Mouse (Mus musculus): ENCODE results near the gene Hbs1l. TPM values are rescaled to one million over a fixed set of nuclear protein-coding genes. Genes with fewer than 3 reads are reported as not detected.

Hbs1l gene
- polyA plus RNA-seq, 1 experiment from 2014 or later, result 67.3 TPM

DNA sequence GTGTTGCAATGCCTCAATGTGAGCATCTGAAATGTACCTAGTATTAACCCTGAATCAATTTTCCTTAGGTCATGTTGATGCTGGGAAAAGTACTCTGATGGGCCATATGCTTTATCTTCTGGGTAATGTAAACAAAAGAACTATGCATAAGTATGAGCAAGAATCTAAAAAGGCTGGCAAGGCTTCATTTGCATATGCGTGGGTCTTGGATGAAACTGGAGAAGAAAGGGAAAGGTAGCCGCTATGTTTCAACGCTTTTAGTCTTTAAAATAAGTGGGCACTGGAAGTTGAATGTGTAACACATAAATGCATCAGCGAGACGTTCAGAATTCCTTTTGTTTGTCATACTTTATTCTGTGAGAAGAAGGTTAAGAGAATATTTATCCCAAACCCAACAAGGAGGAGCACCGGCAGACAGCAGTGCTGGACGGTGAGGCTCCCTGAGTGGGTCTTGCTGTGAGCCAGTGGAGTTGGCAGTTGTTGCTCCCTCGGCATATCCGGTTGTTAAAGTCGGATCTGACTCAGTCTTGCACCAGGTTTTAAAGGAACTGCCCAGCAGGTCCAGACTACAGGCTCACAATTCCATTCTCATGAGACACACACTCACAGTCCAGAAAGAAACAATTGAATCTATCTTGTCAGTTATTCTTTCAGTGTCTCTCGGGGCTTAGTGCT, 46.7 kb downstream of the Hbs1l start:
- no peak for ATAC-seq (ENCODE audit: low read depth)
- Histone ChIP-seq H3K36me3 (peaks cover 70% of the 10 kb centered on the region), H3K4me2 (no peak overlapping the region), H3K9ac (no peak overlapping the region), H3K4me3 (replicated peaks) (no peak overlapping the region), H3K4me1 (replicated peaks) (no peaks in the 10 kb centered on the region), H3K9me3 (replicated peaks) (no peaks in the 10 kb centered on the region), H3K27ac (no peak overlapping the region), H3K27me3 (no peaks in the 10 kb centered on the region)
- DNase-seq, result no peak
- 91% methylated on average over 11 of the region's 11 CpGs for WGBS (ENCODE audit: insufficient replicate concordance)

DNA sequence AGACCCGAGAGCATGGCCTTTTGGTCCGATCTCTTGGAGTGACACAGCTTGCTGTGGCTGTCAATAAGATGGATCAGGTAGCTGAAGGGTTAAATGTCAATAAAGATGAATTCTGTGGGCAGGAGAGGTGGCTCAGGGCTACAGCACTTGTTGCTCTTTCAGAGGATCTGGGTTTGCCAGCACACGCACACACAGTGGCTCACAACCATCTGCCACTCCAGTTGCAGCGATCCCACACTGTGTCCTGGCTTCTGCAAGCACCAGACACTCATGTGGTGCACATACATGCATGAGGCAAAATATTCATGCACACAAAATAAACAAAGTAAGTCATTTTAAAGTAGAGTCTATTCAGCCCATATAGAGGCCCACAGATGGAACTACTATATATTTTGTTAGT, 51.6 kb downstream of the Hbs1l start:
- H3K36me3 ChIP-seq, result peaks cover 64% of the 10 kb centered on the region
- 87% methylated on average over 4 of the region's 4 CpGs for WGBS (ENCODE audit: insufficient replicate concordance)
- DNase-seq, result no peak

DNA sequence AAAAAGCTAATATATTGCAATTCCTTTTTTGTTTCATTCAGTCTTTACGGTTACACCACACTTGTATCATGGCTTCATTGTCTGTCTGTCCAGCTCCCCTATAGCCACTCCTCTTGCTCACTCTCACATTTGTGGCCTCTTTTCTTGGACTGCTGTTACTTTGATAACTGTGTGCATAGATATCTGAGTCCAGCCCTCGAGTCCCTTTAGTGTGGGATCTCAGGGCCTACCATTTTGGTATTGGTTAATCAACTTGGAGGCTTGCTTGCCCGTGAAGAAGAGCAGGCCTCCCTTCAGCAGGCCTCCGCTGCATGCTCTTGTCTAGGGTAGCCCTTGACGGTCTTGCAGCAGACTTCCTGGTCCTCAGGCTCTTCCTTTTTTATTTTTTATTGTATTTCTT, 53.7 kb downstream of the Hbs1l start:
- peak overlapping the region; percentile 67 for H3K27ac ChIP-seq
- no peaks in the 10 kb centered on the region for H3K9me3 ChIP-seq (replicated peaks)
- no peak overlapping the region for H3K4me3 ChIP-seq (replicated peaks)
- peaks cover 71% of the 10 kb centered on the region for H3K36me3 ChIP-seq
- ATAC-seq (ENCODE audit: low read depth) (peak; percentile 65), DNase-seq (no peak)
- no peak overlapping the region for H3K9ac ChIP-seq
- H3K4me1 ChIP-seq (replicated peaks), result peaks cover 33% of the 10 kb centered on the region
- no peaks in the 10 kb centered on the region for H3K27me3 ChIP-seq
- H3K4me2 ChIP-seq, result no peak overlapping the region
- WGBS (ENCODE audit: insufficient replicate concordance), result 64% methylated on average over 5 of the region's 5 CpGs

More for the DNA sequence above, 51.6 kb downstream of the Hbs1l start:
- Histone ChIP-seq H3K27ac (no peak overlapping the region), H3K9me3 (replicated peaks) (no peaks in the 10 kb centered on the region), H3K4me1 (replicated peaks) (peaks cover 29% of the 10 kb centered on the region), H3K9ac (no peak overlapping the region), H3K4me2 (no peak overlapping the region), H3K4me3 (replicated peaks) (no peak overlapping the region), H3K27me3 (no peaks in the 10 kb centered on the region)
- ATAC-seq (ENCODE audit: low read depth), result no peak

DNA sequence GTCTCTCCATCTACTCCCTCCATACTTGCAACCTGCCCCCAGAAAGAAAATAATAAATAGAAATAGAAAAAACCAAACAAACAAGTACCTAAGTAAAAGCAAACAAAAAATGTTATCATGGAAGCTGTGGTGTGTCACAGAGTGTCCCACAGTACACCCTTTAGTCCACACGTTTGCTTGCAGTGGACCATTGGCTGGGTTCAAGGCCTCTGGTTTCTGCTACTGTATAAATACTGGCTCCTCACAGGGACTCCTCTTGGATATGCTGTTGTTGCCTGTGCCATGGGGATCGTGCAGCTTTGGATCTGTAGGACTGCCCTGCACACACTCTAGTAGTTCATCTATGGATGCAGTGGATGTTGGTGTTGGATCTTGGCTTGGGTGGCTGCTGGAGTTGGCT, 54.2 kb downstream of the Hbs1l start:
- Histone ChIP-seq H3K27ac (peak overlapping the region; percentile 67), H3K36me3 (peaks cover 74% of the 10 kb centered on the region), H3K9ac (no peak overlapping the region), H3K9me3 (replicated peaks) (no peaks in the 10 kb centered on the region), H3K4me3 (replicated peaks) (no peak overlapping the region), H3K27me3 (no peaks in the 10 kb centered on the region), H3K4me1 (replicated peaks) (peaks cover 33% of the 10 kb centered on the region), H3K4me2 (no peak overlapping the region)
- 95% methylated on average over 2 of the region's 2 CpGs for WGBS (ENCODE audit: insufficient replicate concordance)
- ATAC-seq (ENCODE audit: low read depth) (no peak), DNase-seq (no peak)

DNA sequence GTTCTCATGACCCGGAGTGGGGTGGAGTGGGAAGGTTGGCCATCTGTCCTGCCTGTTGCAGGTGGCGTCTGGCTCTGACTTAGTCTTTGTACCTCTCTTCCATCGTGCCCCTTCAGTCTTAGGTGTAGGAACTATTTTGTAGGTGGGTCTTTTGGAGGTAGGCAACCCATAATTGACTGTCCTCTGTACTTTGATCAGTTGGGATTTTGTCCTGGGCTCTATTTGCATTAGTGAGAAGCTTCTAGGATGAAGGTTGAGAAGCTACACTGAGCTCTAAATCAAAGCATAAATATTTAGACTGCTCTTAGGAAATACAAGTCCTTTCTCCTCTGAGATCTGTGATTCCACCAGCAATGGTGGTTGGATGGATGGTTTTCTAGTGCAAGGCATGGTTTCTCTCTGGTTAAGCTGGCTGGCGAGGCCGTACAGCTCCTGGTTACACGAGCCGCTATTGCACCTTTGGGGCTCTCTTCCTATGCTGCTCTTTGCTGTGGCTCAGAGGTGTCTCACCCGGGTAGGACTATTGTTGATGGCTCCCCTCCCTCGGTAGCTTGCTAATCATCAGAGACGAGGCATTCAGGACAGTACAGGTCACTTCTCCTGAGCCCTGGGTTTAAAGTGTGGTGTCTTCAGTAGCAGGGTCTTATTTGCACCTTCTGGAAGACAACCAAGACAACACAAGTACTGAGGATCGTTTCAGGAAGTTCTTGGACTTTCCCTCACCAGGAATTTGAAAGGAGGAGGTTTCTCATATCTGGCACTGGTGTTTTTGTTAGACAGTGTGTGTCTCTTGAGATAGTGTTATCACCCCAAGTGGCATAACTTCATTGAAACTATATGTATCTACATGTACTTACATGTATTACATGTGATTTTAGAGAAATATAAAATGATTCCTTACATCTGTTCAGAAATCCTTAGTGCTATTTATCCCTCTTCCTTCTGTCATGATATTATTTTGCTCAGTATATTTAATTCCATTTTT, 55.0 kb downstream of the Hbs1l start:
- H3K9me3 ChIP-seq (replicated peaks), result no peaks in the 10 kb centered on the region
- H3K36me3 ChIP-seq, result peaks cover 73% of the 10 kb centered on the region
- peaks cover 33% of the 10 kb centered on the region for H3K4me1 ChIP-seq (replicated peaks)
- 69% methylated on average over 11 of the region's 11 CpGs for WGBS (ENCODE audit: insufficient replicate concordance)
- no peak for DNase-seq
- H3K4me2 ChIP-seq, result peak overlapping the region; percentile 38
- no peaks in the 10 kb centered on the region for H3K27me3 ChIP-seq
- no peak overlapping the region for H3K9ac ChIP-seq
- peak overlapping the region; percentile 67 for H3K27ac ChIP-seq
- peak; percentile 76 for ATAC-seq (ENCODE audit: low read depth)
- no peak overlapping the region for H3K4me3 ChIP-seq (replicated peaks)

DNA sequence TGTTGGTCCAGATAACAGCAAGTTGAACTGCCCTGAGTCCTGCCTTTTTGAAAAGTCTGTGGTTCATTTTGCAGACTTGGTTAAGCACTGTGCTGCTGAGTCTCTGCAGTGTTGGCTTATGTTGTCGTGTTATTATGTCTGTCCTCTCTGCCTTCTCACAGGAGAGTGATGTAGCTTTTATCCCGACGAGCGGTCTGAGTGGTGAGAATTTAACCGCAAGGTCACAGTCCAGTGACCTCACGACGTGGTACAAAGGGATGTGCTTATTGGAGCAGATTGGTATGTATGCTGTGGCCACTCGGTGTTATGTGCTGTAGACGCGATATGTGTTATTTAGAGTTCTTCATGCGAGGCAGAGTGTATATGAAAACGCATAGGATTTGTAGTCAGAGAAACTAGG, 56.0 kb downstream of the Hbs1l start:
- ATAC-seq (ENCODE audit: low read depth), result no peak
- 0 out of 2 replicates have a peak overlapping the region, but pooled peaks have one; percentile 6 for H3K27ac ChIP-seq

DNA sequence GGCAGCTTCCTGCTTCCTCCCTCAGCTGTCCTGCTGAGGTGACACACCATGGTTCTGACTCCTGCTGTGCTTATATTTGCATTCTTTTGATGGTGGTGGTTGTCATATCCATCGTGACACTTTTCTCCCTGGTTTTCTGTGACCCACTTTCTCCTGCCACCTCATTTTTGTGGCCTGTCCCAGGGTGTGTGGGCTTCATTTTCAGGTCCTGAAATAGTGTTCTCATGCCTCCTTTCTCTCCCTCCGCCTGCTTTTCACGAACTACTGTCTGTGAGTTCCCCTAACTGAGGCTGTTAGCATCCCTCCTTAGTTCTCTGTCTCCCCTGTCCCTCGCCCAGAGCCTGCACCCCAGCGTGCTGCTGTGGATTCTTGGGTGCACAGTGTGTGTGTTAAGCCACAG, 58.1 kb downstream of the Hbs1l start:
- no peak overlapping the region for H3K27ac ChIP-seq
- no peak overlapping the region for H3K9ac ChIP-seq
- no peaks in the 10 kb centered on the region for H3K9me3 ChIP-seq (replicated peaks)
- WGBS (ENCODE audit: insufficient replicate concordance), result 69% methylated on average over 5 of the region's 5 CpGs
- peaks cover 79% of the 10 kb centered on the region for H3K36me3 ChIP-seq
- ATAC-seq (ENCODE audit: low read depth) (no peak), DNase-seq (no peak)
- no peak overlapping the region for H3K4me3 ChIP-seq (replicated peaks)
- H3K4me2 ChIP-seq, result no peak overlapping the region
- no peaks in the 10 kb centered on the region for H3K27me3 ChIP-seq
- H3K4me1 ChIP-seq (replicated peaks), result peaks cover 30% of the 10 kb centered on the region

More for the DNA sequence above, 56.0 kb downstream of the Hbs1l start:
- Histone ChIP-seq H3K4me2 (no peak overlapping the region), H3K9me3 (replicated peaks) (no peaks in the 10 kb centered on the region), H3K36me3 (peaks cover 77% of the 10 kb centered on the region), H3K4me3 (replicated peaks) (no peak overlapping the region), H3K4me1 (replicated peaks) (peaks cover 33% of the 10 kb centered on the region), H3K27me3 (no peaks in the 10 kb centered on the region), H3K9ac (no peak overlapping the region)
- 89% methylated on average over 12 of the region's 12 CpGs for WGBS (ENCODE audit: insufficient replicate concordance)
- DNase-seq, result no peak

DNA sequence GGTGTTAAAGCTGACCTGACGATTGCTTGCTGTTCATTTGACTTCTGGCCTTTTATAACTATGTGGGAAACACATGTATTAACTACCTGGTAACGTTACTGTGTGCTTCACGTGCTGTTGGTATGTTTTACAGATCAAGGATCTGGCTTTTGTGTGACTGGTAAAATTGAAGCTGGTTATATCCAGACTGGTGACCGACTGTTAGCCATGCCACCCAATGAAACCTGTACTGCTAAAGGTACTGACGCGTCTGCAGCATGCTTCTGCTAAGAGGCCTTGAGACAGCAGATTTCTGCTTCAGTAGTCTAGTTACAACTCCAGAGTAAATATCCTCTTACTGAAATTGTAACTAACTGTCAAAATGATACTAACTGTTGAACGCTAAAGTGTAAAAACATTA, 58.7 kb downstream of the Hbs1l start:
- H3K27me3 ChIP-seq, result no peaks in the 10 kb centered on the region
- H3K36me3 ChIP-seq, result peaks cover 81% of the 10 kb centered on the region
- H3K4me3 ChIP-seq (replicated peaks), result no peak overlapping the region
- ATAC-seq (ENCODE audit: low read depth) (no peak), DNase-seq (no peak)
- H3K9ac ChIP-seq, result no peak overlapping the region
- whole genome bisulfite sequencing (ENCODE audit: insufficient replicate concordance), result 89% methylated on average over 7 of the region's 7 CpGs
- H3K27ac ChIP-seq, result no peak overlapping the region
- H3K4me1 ChIP-seq (replicated peaks), result peaks cover 30% of the 10 kb centered on the region
- H3K4me2 ChIP-seq, result no peak overlapping the region
- H3K9me3 ChIP-seq (replicated peaks), result no peaks in the 10 kb centered on the region

DNA sequence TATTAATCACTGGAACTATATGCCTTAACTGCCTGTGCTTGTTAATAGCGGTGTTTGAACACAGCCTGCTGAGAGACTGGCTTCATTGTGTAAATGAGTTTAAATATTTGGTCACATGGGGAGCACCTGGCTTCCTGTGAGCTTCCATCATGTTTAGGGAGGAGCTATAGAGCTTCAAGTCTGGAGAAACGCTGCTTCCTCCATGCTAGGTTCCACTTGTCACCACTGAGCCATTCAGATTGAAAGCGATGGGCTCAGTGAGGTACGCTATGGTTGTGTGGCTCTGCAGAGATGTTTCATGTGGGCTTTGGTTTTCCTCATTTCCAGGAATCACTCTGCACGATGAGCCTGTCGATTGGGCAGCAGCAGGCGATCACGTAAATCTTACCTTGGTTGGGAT, 62.2 kb downstream of the Hbs1l start:
- DNase-seq (no peak), ATAC-seq (ENCODE audit: low read depth) (no peak)
- Histone ChIP-seq H3K4me2 (no peak overlapping the region), H3K4me1 (replicated peaks) (peaks cover 10% of the 10 kb centered on the region), H3K27ac (no peak overlapping the region), H3K9me3 (replicated peaks) (no peaks in the 10 kb centered on the region), H3K9ac (no peak overlapping the region), H3K36me3 (peaks cover 79% of the 10 kb centered on the region), H3K27me3 (no peaks in the 10 kb centered on the region), H3K4me3 (replicated peaks) (no peak overlapping the region)
- 87% methylated on average over 8 of the region's 8 CpGs for WGBS (ENCODE audit: insufficient replicate concordance)

DNA sequence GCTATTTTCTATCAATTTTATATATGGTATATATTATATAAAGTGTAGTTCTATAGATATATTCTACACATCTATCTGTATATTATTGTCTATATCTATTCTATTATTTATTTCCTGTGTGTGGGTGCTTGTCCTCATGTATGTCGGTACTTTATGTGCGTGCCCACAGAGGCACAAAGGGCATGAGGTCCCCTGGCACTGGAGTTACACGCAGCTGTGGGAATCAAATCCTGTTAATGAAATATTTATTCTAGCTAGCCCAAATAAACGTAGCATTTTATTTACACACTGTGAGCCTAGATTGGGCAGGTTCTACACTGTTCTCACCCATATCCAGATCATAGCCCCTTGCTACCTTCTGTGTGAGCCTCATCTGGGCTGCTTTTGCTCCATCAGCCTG, 63.3 kb downstream of the Hbs1l start:
- ATAC-seq (ENCODE audit: low read depth) (no peak), DNase-seq (no peak)
- no peak overlapping the region for H3K27ac ChIP-seq
- peaks cover 10% of the 10 kb centered on the region for H3K4me1 ChIP-seq (replicated peaks)
- H3K27me3 ChIP-seq, result no peaks in the 10 kb centered on the region
- no peak overlapping the region for H3K9ac ChIP-seq
- WGBS (ENCODE audit: insufficient replicate concordance), result 90% methylated on average over 4 of the region's 4 CpGs
- no peak overlapping the region for H3K4me2 ChIP-seq
- peaks cover 74% of the 10 kb centered on the region for H3K36me3 ChIP-seq
- H3K4me3 ChIP-seq (replicated peaks), result no peak overlapping the region
- no peaks in the 10 kb centered on the region for H3K9me3 ChIP-seq (replicated peaks)

DNA sequence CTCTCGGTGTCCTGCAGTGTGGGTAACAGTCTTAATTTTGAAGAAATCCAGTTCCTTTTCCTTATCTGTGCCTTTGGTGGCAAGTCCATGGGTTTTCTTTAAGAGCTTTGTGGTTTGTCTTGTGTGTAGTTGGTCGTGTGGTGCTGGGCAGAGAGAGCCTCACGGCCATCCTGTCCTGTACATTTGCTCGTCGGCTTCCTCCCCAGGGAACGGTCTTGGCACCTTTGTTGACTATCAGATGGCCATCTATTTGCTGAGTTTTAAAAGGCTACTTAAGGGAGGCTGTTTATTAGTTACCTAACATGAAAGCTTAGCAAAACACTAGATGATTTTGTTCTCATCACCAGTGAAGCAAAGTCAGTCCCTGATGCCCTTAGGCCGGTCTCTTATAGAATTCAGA, 66.1 kb downstream of the Hbs1l start:
- Histone ChIP-seq H3K4me2 (no peak overlapping the region), H3K36me3 (peaks cover 73% of the 10 kb centered on the region), H3K27me3 (no peaks in the 10 kb centered on the region), H3K9me3 (replicated peaks) (no peaks in the 10 kb centered on the region), H3K4me1 (replicated peaks) (peaks cover 10% of the 10 kb centered on the region), H3K9ac (no peak overlapping the region), H3K4me3 (replicated peaks) (no peak overlapping the region), H3K27ac (no peak overlapping the region)
- 43% methylated on average over 7 of the region's 7 CpGs for WGBS (ENCODE audit: insufficient replicate concordance)
- ATAC-seq (ENCODE audit: low read depth) (no peak), DNase-seq (no peak)

Measured in liver, embryonic 13.5 days (tissue).